Mouse (Mus musculus) hindbrain, embryonic 16.5 days (tissue): ENCODE measurements around the gene Prpf40a. TPM values are rescaled to one million over a fixed set of nuclear protein-coding genes. Genes with fewer than 3 reads are reported as not detected.
A peak's percentile ranks its signal among the peaks of the same experiment; 100 is the strongest.

Experiments used
- ATAC-seq: fragments of 200-750 bp; cut with Nextera tagmentation; 2 replicates; pipeline ENCODE4 v1.8.0; 2017; ENCODE audit warnings: moderate TSS enrichment, moderate library complexity
- H3K27ac ChIP-seq: fragments of 300-500 bp; sonication (generic); 2 replicates; pipeline ENCODE4 v1.5.1; 2014; ENCODE audit warnings: low read depth, mild to moderate bottlenecking, control low read depth, low read length, moderate library complexity
- H3K27me3 ChIP-seq: fragments of 300-500 bp; sonication (generic); replicated peaks from 2 replicates; pipeline ENCODE4 v1.6.1; 2014; ENCODE audit warnings: low read length; ENCODE audit not compliant: control insufficient read depth, insufficient read depth
- H3K36me3 ChIP-seq: fragments of 300-500 bp; sonication (generic); 2 replicates; pipeline ENCODE4 v1.6.1; 2014; ENCODE audit warnings: mild to moderate bottlenecking, low read length, moderate library complexity, mixed read lengths; ENCODE audit not compliant: control insufficient read depth, insufficient read depth
- H3K4me1 ChIP-seq: fragments of 300-500 bp; sonication (generic); 2 replicates; pipeline ENCODE4 v1.6.1; 2014; ENCODE audit warnings: low read depth, low read length; ENCODE audit not compliant: control insufficient read depth, insufficient read depth
- H3K4me2 ChIP-seq: fragments of 300-500 bp; sonication (generic); 2 replicates; pipeline ENCODE4 v1.6.1; 2014; ENCODE audit warnings: mild to moderate bottlenecking, low read length, control low read depth, moderate library complexity
- H3K4me3 ChIP-seq: fragments of 300-500 bp; sonication (generic); 2 replicates; pipeline ENCODE4 v1.5.1; 2014; ENCODE audit warnings: mild to moderate bottlenecking, low read length, control low read depth, moderate library complexity
- H3K9ac ChIP-seq: fragments of 300-500 bp; sonication (generic); 2 replicates; pipeline ENCODE4 v1.6.1; 2014; ENCODE audit warnings: low read depth, mild to moderate bottlenecking, control low read depth, low read length, moderate library complexity
- H3K9me3 ChIP-seq: fragments of 300-500 bp; sonication (generic); 2 replicates; pipeline ENCODE4 v1.6.1; 2014; ENCODE audit warnings: mild to moderate bottlenecking, low read length, moderate library complexity; ENCODE audit not compliant: control insufficient read depth
- WGBS: fragments of 180-500 bp; shearing (Covaris S2); extraction: QIAGEN DNeasy Blood & Tissue Kit; methylation state at CpG from one replicate; pipeline ENCODE4 v1.1.7; 2014; 5-methylcytosine and 5-hydroxymethylcytosine counted together
- polyA plus RNA-seq: library from polyadenylated mRNA; unstranded; fragments of >200 nt; fragmentation: Nextera tagmentation; extraction: Ambion mirVana; gene quantifications from 2 replicates; pipeline ENCODE4 v1.2.1, GENCODE M21; 2015

Gene Prpf40a
- polyA plus RNA-seq, 1 experiment from 2014 or later = 82.9 TPM

- H3K4me2 ChIP-seq = peak overlapping the region; percentile 81
- peaks cover 18% of the 10 kb centered on the region for H3K4me1 ChIP-seq
- H3K9me3 ChIP-seq = no peaks in the 10 kb centered on the region
- ATAC-seq = no peak
- peak overlapping the region; percentile 82 for H3K9ac ChIP-seq
- under 1% methylated on average over 20 of the region's 20 CpGs for WGBS
- peak overlapping the region; percentile 62 for H3K4me3 ChIP-seq
- no peaks in the 10 kb centered on the region for H3K27me3 ChIP-seq
- H3K27ac ChIP-seq = peak overlapping the region; percentile 98
- H3K36me3 ChIP-seq = peaks cover 3% of the 10 kb centered on the region; the same call in 1 of the 2 replicates
Measured at GRCm38 (mm10) chr2:53192386-53192785, 1.3 kb upstream of the Prpf40a start.

GRCm38 (mm10) chr2:53191523-53192220 lies 588 bp upstream of the Prpf40a start, which contains the start of gene Arl6ip6:
TSS of gene Arl6ip6 (plus strand) at chr2:53191726.
- under 1% methylated on average over 65 of the region's 82 CpGs for WGBS
- peak within 1 kb of the TSS; percentile 81 for H3K4me2 ChIP-seq
- H3K4me1 ChIP-seq = peaks cover 18% of the 10 kb centered on the region
- peaks cover 3% of the 10 kb centered on the region; the same call in 1 of the 2 replicates for H3K36me3 ChIP-seq
- no peaks in the 10 kb centered on the region for H3K27me3 ChIP-seq
- peak; percentile 92 for ATAC-seq
- no peaks in the 10 kb centered on the region for H3K9me3 ChIP-seq
- peak within 1 kb of the TSS; percentile 62 for H3K4me3 ChIP-seq
- peak within 1 kb of the TSS; percentile 82 for H3K9ac ChIP-seq
- H3K27ac ChIP-seq = peak within 1 kb of the TSS; percentile 98

GRCm38 (mm10) chr2:53189811-53190210 lies 1.3 kb downstream of the Prpf40a start:
- no peak for ATAC-seq
- Histone ChIP-seq H3K27me3 (no peaks in the 10 kb centered on the region), H3K4me2 (peak overlapping the region; percentile 68), H3K36me3 (no peaks in the 10 kb centered on the region), H3K27ac (no peak overlapping the region), H3K4me3 (no peak overlapping the region; the same call in 1 of the 2 replicates), H3K9me3 (no peaks in the 10 kb centered on the region), H3K9ac (no peak overlapping the region), H3K4me1 (peaks cover 18% of the 10 kb centered on the region)
- WGBS = 67% methylated on average over 3 of the region's 3 CpGs

- H3K4me2 ChIP-seq = no peak overlapping the region
- 0 out of 2 replicates have a peak, but pooled peaks cover 3% of the 10 kb centered on the region for H3K36me3 ChIP-seq
- H3K9me3 ChIP-seq = no peaks in the 10 kb centered on the region
- H3K4me3 ChIP-seq = no peak overlapping the region
- ATAC-seq = no peak
- H3K27ac ChIP-seq = no peak overlapping the region
- no peaks in the 10 kb centered on the region for H3K4me1 ChIP-seq
- H3K27me3 ChIP-seq = no peaks in the 10 kb centered on the region
- no peak overlapping the region for H3K9ac ChIP-seq
Measured at GRCm38 (mm10) chr2:53179876-53180275, 11.2 kb downstream of the Prpf40a start.

- no peak overlapping the region for H3K4me2 ChIP-seq
- no peak overlapping the region for H3K27ac ChIP-seq
- H3K9ac ChIP-seq = no peak overlapping the region
- H3K27me3 ChIP-seq = no peaks in the 10 kb centered on the region
- no peak overlapping the region for H3K4me3 ChIP-seq
- H3K36me3 ChIP-seq = peaks cover 8% of the 10 kb centered on the region
- H3K9me3 ChIP-seq = no peaks in the 10 kb centered on the region
- WGBS = 86% methylated on average over 3 of the region's 3 CpGs
- no peaks in the 10 kb centered on the region for H3K4me1 ChIP-seq
- no peak for ATAC-seq
Measured at GRCm38 (mm10) chr2:53178966-53179365, 12.1 kb downstream of the Prpf40a start.

- Histone ChIP-seq H3K9ac (no peak overlapping the region), H3K4me3 (no peak overlapping the region), H3K36me3 (peaks cover 8% of the 10 kb centered on the region), H3K4me1 (no peaks in the 10 kb centered on the region), H3K27me3 (no peaks in the 10 kb centered on the region), H3K9me3 (no peaks in the 10 kb centered on the region), H3K4me2 (no peak overlapping the region), H3K27ac (no peak overlapping the region)
- no peak for ATAC-seq
Measured at GRCm38 (mm10) chr2:53173966-53174365, 17.1 kb downstream of the Prpf40a start.

- Histone ChIP-seq H3K27ac (no peak overlapping the region), H3K4me3 (no peak overlapping the region), H3K36me3 (peaks cover 13% of the 10 kb centered on the region), H3K4me1 (no peaks in the 10 kb centered on the region), H3K9me3 (no peaks in the 10 kb centered on the region), H3K27me3 (no peaks in the 10 kb centered on the region), H3K9ac (no peak overlapping the region), H3K4me2 (no peak overlapping the region)
- ATAC-seq = no peak
Measured at GRCm38 (mm10) chr2:53146852-53147251, 44.2 kb downstream of the Prpf40a start.

- WGBS = 84% methylated on average over 9 of the region's 9 CpGs
Measured at GRCm38 (mm10) chr2:53131567-53131966, 59.5 kb downstream of the Prpf40a start.

GRCm38 (mm10) chr2:53129070-53129469 lies 62.0 kb downstream of the Prpf40a start:
- Histone ChIP-seq H3K9me3 (no peaks in the 10 kb centered on the region), H3K4me2 (no peak overlapping the region), H3K9ac (no peak overlapping the region), H3K36me3 (peaks cover 25% of the 10 kb centered on the region), H3K27me3 (no peaks in the 10 kb centered on the region), H3K4me1 (no peaks in the 10 kb centered on the region), H3K27ac (no peak overlapping the region), H3K4me3 (no peak overlapping the region)
- 90% methylated on average over 6 of the region's 6 CpGs for WGBS
- ATAC-seq = no peak

More at GRCm38 (mm10) chr2:53131567-53131966, 59.5 kb downstream of the Prpf40a start:
- H3K36me3 ChIP-seq = peaks cover 18% of the 10 kb centered on the region
- ATAC-seq = no peak
- no peak overlapping the region for H3K9ac ChIP-seq
- H3K27ac ChIP-seq = no peak overlapping the region
- H3K27me3 ChIP-seq = no peaks in the 10 kb centered on the region
- no peaks in the 10 kb centered on the region for H3K4me1 ChIP-seq
- no peak overlapping the region for H3K4me2 ChIP-seq
- no peak overlapping the region for H3K4me3 ChIP-seq
- no peaks in the 10 kb centered on the region for H3K9me3 ChIP-seq
